Comparison of ENCODE assay signal across 8 mouse cellular contexts in the genomic region with DNA sequence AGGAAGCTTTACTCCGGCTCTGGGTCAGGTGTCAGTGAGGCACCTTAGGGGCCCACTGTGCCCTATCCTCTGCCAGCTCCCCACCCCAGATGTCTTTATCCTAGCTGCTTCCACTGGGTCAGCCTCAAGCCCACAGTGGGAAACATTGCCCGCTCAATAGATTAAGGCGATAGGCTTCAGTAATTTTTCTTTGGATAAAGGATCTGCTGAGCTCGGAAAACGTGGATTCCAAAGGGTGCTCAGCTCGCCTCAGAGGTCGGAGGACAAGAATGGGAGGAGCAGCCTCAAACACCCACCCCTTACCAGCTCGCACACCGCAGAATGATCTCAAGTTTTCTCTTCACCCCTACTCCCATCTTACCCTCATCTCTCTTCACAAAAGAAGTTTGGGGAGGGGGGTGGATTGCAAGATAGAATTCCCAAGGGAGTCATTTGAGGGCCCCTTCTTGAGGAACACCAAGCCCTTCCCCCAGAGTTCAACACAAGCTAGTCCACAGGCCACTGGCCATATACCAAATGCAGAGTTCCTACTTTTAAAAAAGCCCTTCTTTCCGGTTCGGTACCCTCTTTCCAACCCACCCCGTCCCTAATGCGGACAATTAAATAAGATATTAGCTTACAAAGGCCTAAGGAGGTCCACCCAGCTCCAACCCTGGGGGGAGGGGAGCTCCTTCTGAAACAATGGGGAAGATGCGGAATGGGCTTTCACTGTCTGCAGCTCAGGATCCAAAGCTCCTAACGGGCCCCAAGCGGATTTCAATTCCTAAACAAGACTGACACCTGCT. TPM values are rescaled to one million over a fixed set of nuclear protein-coding genes. Genes with fewer than 3 reads are reported as not detected.
A peak's percentile ranks its signal among the peaks of the same experiment; 100 is the strongest.
DNase-seq lines count a peak whose midpoint lies in the region; ATAC-seq lines count a peak whose summit lies in the region.

No protein-coding gene starts in this region.

- H3K4me2 ChIP-seq in heart, embryonic 16.5 days (ENCODE audit: low read depth, low read length), result peak overlapping the region; percentile 91

- H3K27ac ChIP-seq in heart, embryonic 16.5 days (ENCODE audit: low read length), result peak overlapping the region; percentile 59

- no peaks in the 10 kb centered on the region for H3K36me3 ChIP-seq in megakaryocyte, embryonic 14.5 days (replicated peaks; ENCODE audit: low read length)
- peaks cover 17% of the 10 kb centered on the region for H3K36me3 ChIP-seq in heart, embryonic 16.5 days (ENCODE audit: control insufficient read depth, insufficient read depth)

- H3K4me3 ChIP-seq in megakaryocyte, embryonic 14.5 days (replicated peaks), result peak overlapping the region; percentile 92
- H3K4me3 ChIP-seq in heart, embryonic 16.5 days (ENCODE audit: low read length), result peak overlapping the region; percentile 94

- H3K9me3 ChIP-seq in megakaryocyte, embryonic 14.5 days, result no peaks in the 10 kb centered on the region
- no peaks in the 10 kb centered on the region for H3K9me3 ChIP-seq in heart, embryonic 16.5 days (replicated peaks; ENCODE audit: control insufficient read depth, low read length)

- peak overlapping the region; percentile 91 for H3K9ac ChIP-seq in heart, embryonic 16.5 days (ENCODE audit: low read length)

- peaks cover 21% of the 10 kb centered on the region for H3K4me1 ChIP-seq in megakaryocyte, embryonic 14.5 days
- peaks cover 9% of the 10 kb centered on the region for H3K4me1 ChIP-seq in heart, embryonic 16.5 days (ENCODE audit: control insufficient read depth, insufficient read depth, low read length)

- peak; percentile 72 for DNase-seq in cerebellum, adult 9-11 months
- DNase-seq in kidney, postnatal 4 days, result peak; percentile 45 to 71
- peak; percentile 77 for DNase-seq in neural tube, embryonic 10.5 days (ENCODE audit: extremely low spot score, low spot score)
- no peak for DNase-seq in c-Kit-positive CD71-positive TER-119-positive erythroid progenitor cells, embryonic 14.5 days (ENCODE audit: low spot score)

- no peak for ATAC-seq in megakaryocyte, adult 5-6 weeks (ENCODE audit: poor library complexity, severe bottlenecking)
- peak; percentile 45 for ATAC-seq in heart, embryonic 16.5 days (replicated peaks; ENCODE audit: extremely low read depth, insufficient read depth, low FRiP score)
- ATAC-seq in granulocyte monocyte progenitor cell, adult 5-6 weeks (replicated peaks; ENCODE audit: poor library complexity, severe bottlenecking), result no peak

- peaks cover 62% of the 10 kb centered on the region for H3K27me3 ChIP-seq in megakaryocyte, embryonic 14.5 days (replicated peaks)
- no peaks in the 10 kb centered on the region for H3K27me3 ChIP-seq in heart, embryonic 16.5 days (ENCODE audit: control insufficient read depth, insufficient read depth, low read length)

- WGBS in heart, embryonic 16.5 days, result 14% methylated on average over 16 of the region's 16 CpGs

RNA-seq across cellular contexts. Expression of a gene that starts 11.7 kb away (rescaled TPM):
- polyA plus RNA-seq in megakaryocyte, embryonic 14.5 days (2012; ENCODE audit: insufficient read depth, low replicate concordance), result 2.5 TPM in 1 of 2 replicates, not detected in the other
- total RNA-seq in megakaryocyte, adult 5-6 weeks (2015), result 36.2 and 42.1 TPM in 2 replicates
- total RNA-seq in megakaryocyte, adult 5-6 weeks (2017), result 29.9 TPM in 2 replicates
- polyA plus RNA-seq in heart, embryonic 16.5 days (2015; fragmentation: Nextera tagmentation; extraction: Ambion mirVana), result 28.1 and 28.7 TPM in 2 replicates
- 47.6 and 54.5 TPM in 2 replicates for total RNA-seq in granulocyte monocyte progenitor cell, adult 5-6 weeks (2014; fragmentation: Nextera tagmentation)
- total RNA-seq in granulocyte monocyte progenitor cell, adult 5-6 weeks (2017), result 33.6 and 33.7 TPM in 2 replicates

RNA-seq across cellular contexts. Expression of a gene that starts 11.9 kb away (rescaled TPM):
- 0.02 TPM in 1 of 2 replicates, not detected in the other for polyA plus RNA-seq in megakaryocyte, embryonic 14.5 days (2012; ENCODE audit: insufficient read depth, low replicate concordance)
- total RNA-seq in megakaryocyte, adult 5-6 weeks (2015), result 0.51 TPM in 1 of 2 replicates, not detected in the other
- 0.07 and 0.37 TPM in 2 replicates for total RNA-seq in megakaryocyte, adult 5-6 weeks (2017)
- polyA plus RNA-seq in heart, embryonic 16.5 days (2015; fragmentation: Nextera tagmentation; extraction: Ambion mirVana), result 5.1 and 5.6 TPM in 2 replicates
- 0.45 TPM in 1 of 2 replicates, not detected in the other for total RNA-seq in granulocyte monocyte progenitor cell, adult 5-6 weeks (2014; fragmentation: Nextera tagmentation)
- total RNA-seq in granulocyte monocyte progenitor cell, adult 5-6 weeks (2017), result 0.39 and 0.46 TPM in 2 replicates

RNA-seq across cellular contexts. Expression of a gene that starts 37.3 kb away (rescaled TPM):
- 0.45 and 1.5 TPM in 2 replicates for polyA plus RNA-seq in megakaryocyte, embryonic 14.5 days (2012; ENCODE audit: insufficient read depth, low replicate concordance)
- 5.3 and 7.8 TPM in 2 replicates for total RNA-seq in megakaryocyte, adult 5-6 weeks (2015)
- total RNA-seq in megakaryocyte, adult 5-6 weeks (2017), result 3.6 and 4.6 TPM in 2 replicates
- 15.5 and 16.5 TPM in 2 replicates for polyA plus RNA-seq in heart, embryonic 16.5 days (2015; fragmentation: Nextera tagmentation; extraction: Ambion mirVana)
- 10.5 and 21.9 TPM in 2 replicates for total RNA-seq in granulocyte monocyte progenitor cell, adult 5-6 weeks (2014; fragmentation: Nextera tagmentation)
- 4.1 and 8.7 TPM in 2 replicates for total RNA-seq in granulocyte monocyte progenitor cell, adult 5-6 weeks (2017)

RNA-seq across cellular contexts. Expression of a gene that starts 37.7 kb away (rescaled TPM):
- 9.7 and 15.1 TPM in 2 replicates for polyA plus RNA-seq in megakaryocyte, embryonic 14.5 days (2012; ENCODE audit: insufficient read depth, low replicate concordance)
- total RNA-seq in megakaryocyte, adult 5-6 weeks (2015), result 29.9 and 33.1 TPM in 2 replicates
- total RNA-seq in megakaryocyte, adult 5-6 weeks (2017), result 37.7 and 41.4 TPM in 2 replicates
- polyA plus RNA-seq in heart, embryonic 16.5 days (2015; fragmentation: Nextera tagmentation; extraction: Ambion mirVana), result 28.8 and 33.7 TPM in 2 replicates
- total RNA-seq in granulocyte monocyte progenitor cell, adult 5-6 weeks (2014; fragmentation: Nextera tagmentation), result 44.1 and 47.1 TPM in 2 replicates
- 43.1 and 45.9 TPM in 2 replicates for total RNA-seq in granulocyte monocyte progenitor cell, adult 5-6 weeks (2017)

RNA-seq across cellular contexts. Expression of a gene that starts 39.6 kb away (rescaled TPM):
- polyA plus RNA-seq in megakaryocyte, embryonic 14.5 days (2012; ENCODE audit: insufficient read depth, low replicate concordance), result 0.32 TPM in 1 of 2 replicates, not detected in the other
- total RNA-seq in megakaryocyte, adult 5-6 weeks (2015), result not detected in 2 replicates
- total RNA-seq in megakaryocyte, adult 5-6 weeks (2017), result not detected in 2 replicates
- polyA plus RNA-seq in heart, embryonic 16.5 days (2015; fragmentation: Nextera tagmentation; extraction: Ambion mirVana), result not detected in 2 replicates
- total RNA-seq in granulocyte monocyte progenitor cell, adult 5-6 weeks (2014; fragmentation: Nextera tagmentation), result not detected in 2 replicates
- total RNA-seq in granulocyte monocyte progenitor cell, adult 5-6 weeks (2017), result not detected in 2 replicates
